Mouse (Mus musculus) G1E (cell line): Measurements from ENCODE around the gene Zfp513.

ENCODE experiments used
- CTCF ChIP-seq: IDR thresholded peaks from 2 replicates; pipeline ENCODE4 v1.5.1; 2012; ENCODE audit warnings: low read depth, low read length, inconsistent platforms, mixed read lengths
- GATA1 ChIP-seq: IDR thresholded peaks from 2 replicates; pipeline ENCODE4 v1.6.1; 2012; ENCODE audit warnings: borderline replicate concordance, low read length, inconsistent platforms, mixed read lengths
- POLR2AphosphoS5 ChIP-seq: IDR thresholded peaks from 2 replicates; pipeline ENCODE4 v1.6.1; 2012; ENCODE audit warnings: low read depth, low read length, inconsistent platforms; ENCODE audit not compliant: insufficient replicate concordance
- TAL1 ChIP-seq: conservative IDR thresholded peaks from 2 replicates; pipeline ENCODE4 v1.6.1; 2012; ENCODE audit warnings: low read depth, low read length, inconsistent platforms, mixed read lengths

- TF ChIP-seq CTCF (no peak), POLR2AphosphoS5 (no peak), TAL1 (no peak), GATA1 (no peak)
Observed at GRCm38 (mm10) chr5:31179766-31180630, 22.1 kb downstream of the Zfp513 start, which contains the start of the genes Gm29609 and Gtf3c2.
